Mouse (Mus musculus): ENCODE data around the gene Klhl42. TPM values are rescaled to one million over a fixed set of nuclear protein-coding genes. Genes with fewer than 3 reads are reported as not detected.
A peak's percentile ranks its signal among the peaks of the same experiment; 100 is the strongest.

Gene Klhl42
- polyA plus RNA-seq, 1 experiment from 2014 or later: 6.8 TPM

DNA sequence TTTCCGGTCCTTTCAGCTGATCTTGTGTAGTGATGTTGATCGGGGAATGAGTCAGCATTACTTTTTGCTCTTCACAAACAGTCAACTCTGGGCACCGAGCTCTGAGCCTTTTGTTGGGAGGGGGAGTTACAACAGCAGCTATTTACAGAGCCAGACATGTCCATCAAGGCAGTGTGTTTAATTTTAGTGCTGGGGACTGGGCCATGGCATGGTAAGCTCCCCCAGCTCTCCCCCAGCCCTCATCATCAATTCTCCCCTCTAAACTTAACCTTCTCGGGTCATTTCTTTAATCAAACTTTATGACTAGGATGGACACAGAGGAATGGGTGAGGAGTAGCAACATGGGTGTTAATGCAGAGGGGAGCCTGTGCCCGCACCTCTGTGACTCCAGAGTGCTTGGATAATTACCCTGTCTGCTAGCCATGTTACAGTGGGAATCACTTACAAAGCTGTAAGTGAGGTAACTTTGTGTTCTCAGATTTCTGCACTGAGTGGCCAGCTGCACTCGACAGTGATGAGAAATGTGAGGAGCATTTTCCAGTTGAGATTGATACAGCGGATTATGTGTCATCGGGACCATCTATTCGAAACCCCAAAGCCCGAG, 35.7 kb upstream of the Klhl42 start:
- ATAC-seq (replicated peaks; ENCODE audit: low FRiP score) (no peak), DNase-seq (ENCODE audit: low spot score) (peak; percentile 20)
- Histone ChIP-seq H3K9ac (ENCODE audit: low read depth, low read length) (no peak overlapping the region), H3K27me3 (replicated peaks; ENCODE audit: control insufficient read depth, insufficient read depth, low read length) (no peaks in the 10 kb centered on the region), H3K4me3 (ENCODE audit: low read depth, low read length) (no peak overlapping the region), H3K36me3 (ENCODE audit: control insufficient read depth, insufficient read depth, low read length) (peaks cover 6% of the 10 kb centered on the region; the same call in 1 of the 2 replicates), H3K4me2 (no peak overlapping the region), H3K9me3 (ENCODE audit: control insufficient read depth, low read length) (no peaks in the 10 kb centered on the region), H3K4me1 (replicated peaks; ENCODE audit: control insufficient read depth, insufficient read depth, low read length) (no peaks in the 10 kb centered on the region), H3K27ac (ENCODE audit: low read depth, low read length) (no peak overlapping the region)
- WGBS: 81% methylated on average over 10 of the region's 10 CpGs

GRCm38 (mm10) chr6:147059326-147059725, 31.9 kb upstream of the Klhl42 start:
- no peak overlapping the region for H3K4me3 ChIP-seq (ENCODE audit: low read depth, low read length)
- no peaks in the 10 kb centered on the region for H3K9me3 ChIP-seq (ENCODE audit: control insufficient read depth, low read length)
- H3K27ac ChIP-seq (ENCODE audit: low read depth, low read length): no peak overlapping the region
- DNase-seq (ENCODE audit: low spot score) (peak; percentile 22), ATAC-seq (replicated peaks; ENCODE audit: low FRiP score) (no peak)
- H3K9ac ChIP-seq (ENCODE audit: low read depth, low read length): no peak overlapping the region
- no peaks in the 10 kb centered on the region for H3K4me1 ChIP-seq (replicated peaks; ENCODE audit: control insufficient read depth, insufficient read depth, low read length)
- H3K27me3 ChIP-seq (replicated peaks; ENCODE audit: control insufficient read depth, insufficient read depth, low read length): no peaks in the 10 kb centered on the region
- 80% methylated on average over 7 of the region's 7 CpGs for WGBS
- no peak overlapping the region for H3K4me2 ChIP-seq
- peaks cover 8% of the 10 kb centered on the region; the same call in 1 of the 2 replicates for H3K36me3 ChIP-seq (ENCODE audit: control insufficient read depth, insufficient read depth, low read length)

DNA sequence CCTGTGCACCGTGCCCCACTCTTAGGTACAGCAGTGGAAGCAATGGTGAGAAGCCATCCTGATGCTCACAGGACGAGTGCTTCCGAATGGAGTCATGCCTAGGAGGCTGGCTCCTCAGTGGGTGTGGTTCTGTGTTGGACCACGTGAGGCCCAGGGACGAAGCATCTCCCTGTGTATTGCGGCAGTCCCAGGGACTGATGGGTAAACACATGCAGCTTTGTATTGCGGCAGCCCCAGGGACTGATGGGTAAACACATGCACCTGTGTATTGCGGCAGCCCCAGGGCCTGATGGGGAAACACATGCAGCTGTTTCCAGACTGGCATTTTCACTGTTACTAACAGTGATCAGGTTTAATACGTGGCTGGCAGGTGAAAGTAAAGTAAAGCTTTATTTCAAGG, 29.5 kb upstream of the Klhl42 start:
- Histone ChIP-seq H3K36me3 (ENCODE audit: control insufficient read depth, insufficient read depth, low read length) (peaks cover 8% of the 10 kb centered on the region; the same call in 1 of the 2 replicates), H3K27me3 (replicated peaks; ENCODE audit: control insufficient read depth, insufficient read depth, low read length) (no peaks in the 10 kb centered on the region), H3K9me3 (ENCODE audit: control insufficient read depth, low read length) (no peaks in the 10 kb centered on the region), H3K4me2 (no peak overlapping the region), H3K4me3 (ENCODE audit: low read depth, low read length) (no peak overlapping the region), H3K27ac (ENCODE audit: low read depth, low read length) (no peak overlapping the region), H3K4me1 (replicated peaks; ENCODE audit: control insufficient read depth, insufficient read depth, low read length) (no peaks in the 10 kb centered on the region), H3K9ac (ENCODE audit: low read depth, low read length) (no peak overlapping the region)
- WGBS: 90% methylated on average over 9 of the region's 9 CpGs
- ATAC-seq (replicated peaks; ENCODE audit: low FRiP score) (no peak), DNase-seq (ENCODE audit: low spot score) (peak; percentile 26)

DNA sequence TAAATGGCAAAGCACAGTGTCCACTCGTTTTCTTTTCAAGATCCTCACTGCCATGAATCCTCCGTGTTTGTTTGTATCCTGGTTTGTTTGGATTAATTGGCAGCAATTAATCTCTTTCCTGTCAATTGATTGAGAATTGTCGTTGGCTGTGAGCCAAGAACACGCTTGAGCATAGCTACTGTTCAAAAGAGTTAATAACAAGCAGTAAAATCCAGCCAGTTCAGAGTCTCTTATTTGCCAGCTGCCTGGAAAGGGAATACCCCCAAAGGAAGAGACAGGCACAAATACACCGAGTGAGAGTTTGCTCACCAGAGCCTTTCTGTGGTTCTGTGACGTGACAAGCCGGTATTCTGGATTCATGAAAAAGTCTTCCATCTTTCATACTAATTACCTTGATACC, 29.1 kb upstream of the Klhl42 start:
- DNase-seq (ENCODE audit: low spot score): no peak
- H3K4me2 ChIP-seq: no peak overlapping the region
- H3K4me3 ChIP-seq (ENCODE audit: low read depth, low read length): no peak overlapping the region
- 88% methylated on average over 7 of the region's 7 CpGs for WGBS
- H3K27me3 ChIP-seq (replicated peaks; ENCODE audit: control insufficient read depth, insufficient read depth, low read length): no peaks in the 10 kb centered on the region
- no peak overlapping the region for H3K27ac ChIP-seq (ENCODE audit: low read depth, low read length)
- H3K36me3 ChIP-seq (ENCODE audit: control insufficient read depth, insufficient read depth, low read length): peaks cover 8% of the 10 kb centered on the region; the same call in 1 of the 2 replicates
- no peaks in the 10 kb centered on the region for H3K4me1 ChIP-seq (replicated peaks; ENCODE audit: control insufficient read depth, insufficient read depth, low read length)
- no peak for ATAC-seq (replicated peaks; ENCODE audit: low FRiP score)
- no peak overlapping the region for H3K9ac ChIP-seq (ENCODE audit: low read depth, low read length)
- H3K9me3 ChIP-seq (ENCODE audit: control insufficient read depth, low read length): no peaks in the 10 kb centered on the region

DNA sequence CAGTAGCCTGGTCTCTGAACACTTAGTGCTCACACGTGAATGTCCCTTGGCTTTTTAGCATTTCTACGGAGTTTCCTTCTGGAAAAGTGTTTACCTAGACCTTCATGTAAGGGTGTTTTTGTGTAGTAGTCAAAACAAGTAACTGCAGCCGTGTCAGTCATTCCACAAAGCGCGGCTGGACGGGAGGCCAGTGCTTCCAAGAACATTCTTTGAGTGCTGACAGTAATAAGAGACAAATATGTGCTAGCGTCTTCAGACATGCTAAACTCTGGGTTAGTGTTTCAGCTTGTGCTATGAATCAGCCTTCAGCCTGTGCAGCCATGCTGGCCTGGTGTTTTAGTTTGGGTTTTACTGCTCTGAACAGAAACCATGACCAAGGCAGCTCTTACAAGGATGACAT, 28.5 kb upstream of the Klhl42 start:
- Histone ChIP-seq H3K9me3 (ENCODE audit: control insufficient read depth, low read length) (no peaks in the 10 kb centered on the region), H3K27me3 (replicated peaks; ENCODE audit: control insufficient read depth, insufficient read depth, low read length) (no peaks in the 10 kb centered on the region), H3K36me3 (ENCODE audit: control insufficient read depth, insufficient read depth, low read length) (peaks cover 8% of the 10 kb centered on the region; the same call in 1 of the 2 replicates), H3K9ac (ENCODE audit: low read depth, low read length) (no peak overlapping the region), H3K4me2 (no peak overlapping the region), H3K4me1 (replicated peaks; ENCODE audit: control insufficient read depth, insufficient read depth, low read length) (no peaks in the 10 kb centered on the region), H3K4me3 (ENCODE audit: low read depth, low read length) (no peak overlapping the region), H3K27ac (ENCODE audit: low read depth, low read length) (no peak overlapping the region)
- ATAC-seq (replicated peaks; ENCODE audit: low FRiP score) (no peak), DNase-seq (ENCODE audit: low spot score) (no peak)
- 92% methylated on average over 7 of the region's 7 CpGs for WGBS

- WGBS: 91% methylated on average over 10 of the region's 10 CpGs
- DNase-seq (ENCODE audit: low spot score) (no peak), ATAC-seq (replicated peaks; ENCODE audit: low FRiP score) (no peak)
- Histone ChIP-seq H3K9ac (ENCODE audit: low read depth, low read length) (no peak overlapping the region), H3K4me1 (replicated peaks; ENCODE audit: control insufficient read depth, insufficient read depth, low read length) (no peaks in the 10 kb centered on the region), H3K9me3 (ENCODE audit: control insufficient read depth, low read length) (no peaks in the 10 kb centered on the region), H3K4me3 (ENCODE audit: low read depth, low read length) (no peak overlapping the region), H3K4me2 (no peak overlapping the region), H3K27ac (ENCODE audit: low read depth, low read length) (no peak overlapping the region), H3K36me3 (ENCODE audit: control insufficient read depth, insufficient read depth, low read length) (peaks cover 6% of the 10 kb centered on the region; the same call in 1 of the 2 replicates), H3K27me3 (replicated peaks; ENCODE audit: control insufficient read depth, insufficient read depth, low read length) (no peaks in the 10 kb centered on the region)
These were observed 26.8 kb upstream of the Klhl42 start for GRCm38 (mm10) chr6:147064226-147064943.

GRCm38 (mm10) chr6:147064944-147065261, 26.3 kb upstream of the Klhl42 start:
- Histone ChIP-seq H3K27ac (ENCODE audit: low read depth, low read length) (no peak overlapping the region), H3K4me2 (no peak overlapping the region), H3K36me3 (ENCODE audit: control insufficient read depth, insufficient read depth, low read length) (peaks cover 6% of the 10 kb centered on the region; the same call in 1 of the 2 replicates), H3K4me3 (ENCODE audit: low read depth, low read length) (no peak overlapping the region), H3K9me3 (ENCODE audit: control insufficient read depth, low read length) (no peaks in the 10 kb centered on the region), H3K9ac (ENCODE audit: low read depth, low read length) (no peak overlapping the region), H3K4me1 (replicated peaks; ENCODE audit: control insufficient read depth, insufficient read depth, low read length) (no peaks in the 10 kb centered on the region), H3K27me3 (replicated peaks; ENCODE audit: control insufficient read depth, insufficient read depth, low read length) (no peaks in the 10 kb centered on the region)
- DNase-seq (ENCODE audit: low spot score): no peak
- no peak for ATAC-seq (replicated peaks; ENCODE audit: low FRiP score)
- 90% methylated on average over 6 of the region's 6 CpGs for WGBS

GRCm38 (mm10) chr6:147075808-147076387, 15.3 kb upstream of the Klhl42 start:
- no peak for ATAC-seq (replicated peaks; ENCODE audit: low FRiP score)
- peaks cover 6% of the 10 kb centered on the region; the same call in 1 of the 2 replicates for H3K36me3 ChIP-seq (ENCODE audit: control insufficient read depth, insufficient read depth, low read length)
- H3K4me3 ChIP-seq (ENCODE audit: low read depth, low read length): no peak overlapping the region
- no peak overlapping the region for H3K9ac ChIP-seq (ENCODE audit: low read depth, low read length)
- H3K4me2 ChIP-seq: no peak overlapping the region
- WGBS: 71% methylated on average over 5 of the region's 5 CpGs
- DNase-seq (ENCODE audit: low spot score): no peak
- no peak overlapping the region for H3K27ac ChIP-seq (ENCODE audit: low read depth, low read length)
- no peaks in the 10 kb centered on the region for H3K27me3 ChIP-seq (replicated peaks; ENCODE audit: control insufficient read depth, insufficient read depth, low read length)
- no peaks in the 10 kb centered on the region for H3K4me1 ChIP-seq (replicated peaks; ENCODE audit: control insufficient read depth, insufficient read depth, low read length)
- no peaks in the 10 kb centered on the region for H3K9me3 ChIP-seq (ENCODE audit: control insufficient read depth, low read length)
